Mouse (Mus musculus) forebrain, embryonic 10.5 days (tissue): Measurements from ENCODE around the gene Borcs6. TPM values are rescaled to one million over a fixed set of nuclear protein-coding genes. Genes with fewer than 3 reads are reported as not detected.
"Not testable (repeated sequence)": the region's sequence is repeated elsewhere in the genome, so short reads cannot be mapped to it uniquely, and the experiment has no call there.

Source experiments
- DNase-seq: peaks from one replicate; pipeline ENCODE4 v3.0.0-alpha.2; 2017; ENCODE audit warnings: low spot score; ENCODE audit errors: extremely low spot score
- H3K27ac ChIP-seq: fragments of 300-500 bp; sonication (generic); 2 replicates; pipeline ENCODE4 v1.5.1; 2016; ENCODE audit warnings: mild to moderate bottlenecking
- H3K27me3 ChIP-seq: fragments of 300-500 bp; sonication (generic); 2 replicates; pipeline ENCODE4 v1.6.1; 2016; ENCODE audit warnings: mild to moderate bottlenecking; ENCODE audit not compliant: poor library complexity, severe bottlenecking
- H3K36me3 ChIP-seq: fragments of 300-500 bp; sonication (generic); replicated peaks from 2 replicates; pipeline ENCODE4 v1.6.1; 2016; ENCODE audit warnings: mild to moderate bottlenecking, moderate library complexity
- H3K4me1 ChIP-seq: fragments of 300-500 bp; sonication (generic); 2 replicates; pipeline ENCODE4 v1.6.1; 2016
- H3K4me3 ChIP-seq: fragments of 300-500 bp; sonication (generic); 2 replicates; pipeline ENCODE4 v1.5.1; 2016; ENCODE audit warnings: mild to moderate bottlenecking, moderate library complexity
- H3K9me3 ChIP-seq: fragments of 300-500 bp; sonication (generic); 2 replicates; pipeline ENCODE4 v1.6.1; 2016; ENCODE audit warnings: mild to moderate bottlenecking, moderate library complexity
- WGBS: fragments of 180-500 bp; shearing (Covaris S2); methylation state at CpG from one replicate; pipeline ENCODE4 v1.1.7; 2016; 5-methylcytosine and 5-hydroxymethylcytosine counted together
- polyA plus RNA-seq: library from polyadenylated mRNA; unstranded; fragments of >200 nt; fragmentation: Nextera tagmentation; extraction: Ambion mirVana; gene quantifications from 2 replicates; pipeline ENCODE4 v1.2.1, GENCODE M21; 2016

Gene Borcs6
- polyA plus RNA-seq, 1 experiment from 2014 or later, result 3.8 TPM

DNA sequence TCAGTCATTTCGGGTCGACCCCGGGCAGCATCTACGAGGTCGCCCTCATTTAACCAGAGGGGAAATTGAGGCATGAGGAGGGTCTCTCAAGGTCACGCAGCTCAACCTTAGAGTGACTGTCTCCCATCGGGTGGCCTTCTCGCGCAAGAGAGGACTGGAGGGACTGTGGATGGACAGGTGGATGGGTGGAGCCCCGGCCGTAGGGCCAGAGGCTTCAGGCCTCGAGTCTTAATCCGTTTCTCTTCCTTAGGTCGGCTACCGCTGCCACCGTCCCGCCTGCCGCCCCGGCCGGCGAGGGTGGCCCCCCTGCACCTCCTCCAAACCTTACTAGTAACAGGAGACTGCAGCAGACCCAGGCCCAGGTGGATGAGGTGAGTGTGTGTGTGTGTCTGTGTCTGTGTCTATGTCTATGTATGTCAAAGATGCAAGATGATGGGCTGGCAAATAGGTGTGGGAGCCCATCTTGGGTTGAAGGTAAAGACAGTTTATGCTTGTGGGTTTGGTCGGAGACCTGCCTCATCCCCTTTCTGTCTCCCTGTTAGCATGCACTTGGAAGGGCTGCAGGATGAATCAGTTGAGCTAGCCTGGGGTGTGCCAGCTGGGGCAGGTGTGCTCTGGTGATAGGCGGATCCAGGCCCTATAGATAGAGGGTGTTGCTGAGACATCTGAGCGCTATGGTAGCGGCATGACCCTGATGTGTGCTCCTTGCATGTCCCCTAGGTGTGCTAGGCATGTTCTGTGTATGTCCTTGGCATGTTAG, 29.5 kb downstream of the Borcs6 start:
- Histone ChIP-seq H3K27ac (peak overlapping the region; percentile 98), H3K36me3 (peaks cover 33% of the 10 kb centered on the region), H3K9me3 (no peaks in the 10 kb centered on the region), H3K4me1 (peaks cover 45% of the 10 kb centered on the region), H3K27me3 (no peaks in the 10 kb centered on the region), H3K4me3 (peak overlapping the region; percentile 98)
- 12% methylated on average over 25 of the region's 25 CpGs for WGBS
- no peak for DNase-seq

DNA sequence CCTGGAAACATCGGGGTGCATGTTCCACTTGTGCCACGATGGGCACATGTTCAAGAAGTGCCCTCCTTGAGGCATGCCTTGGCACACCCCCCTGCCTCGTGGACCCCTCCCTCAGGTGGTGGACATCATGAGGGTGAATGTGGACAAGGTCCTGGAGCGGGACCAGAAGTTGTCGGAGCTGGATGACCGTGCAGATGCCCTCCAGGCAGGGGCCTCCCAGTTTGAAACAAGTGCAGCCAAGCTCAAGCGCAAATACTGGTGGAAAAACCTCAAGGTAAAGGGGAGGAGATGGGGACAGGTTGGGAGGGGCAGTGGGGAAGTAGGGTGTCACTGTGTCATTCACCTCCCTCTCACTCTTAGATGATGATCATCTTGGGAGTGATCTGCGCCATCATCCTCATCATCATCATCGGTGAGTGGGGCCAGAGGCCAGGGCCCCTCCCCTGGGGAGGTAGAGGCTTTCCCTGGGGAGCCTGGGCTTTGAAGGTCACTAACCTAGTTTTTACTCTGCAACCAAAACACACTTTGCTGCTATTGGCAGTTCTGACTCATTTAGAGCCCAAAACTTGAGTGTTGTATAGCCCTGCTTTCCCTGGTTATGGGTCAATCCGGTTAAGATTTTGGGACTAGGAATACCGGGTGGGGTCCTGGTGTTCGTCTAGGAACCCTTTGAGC, 30.2 kb downstream of the Borcs6 start:
- H3K4me3 ChIP-seq, result peak overlapping the region; percentile 98
- 90% methylated on average over 12 of the region's 12 CpGs for WGBS
- peak overlapping the region; percentile 98 for H3K27ac ChIP-seq
- no peak for DNase-seq
- no peaks in the 10 kb centered on the region for H3K9me3 ChIP-seq
- H3K27me3 ChIP-seq, result no peaks in the 10 kb centered on the region
- peaks cover 51% of the 10 kb centered on the region for H3K4me1 ChIP-seq
- H3K36me3 ChIP-seq, result peaks cover 33% of the 10 kb centered on the region

DNA sequence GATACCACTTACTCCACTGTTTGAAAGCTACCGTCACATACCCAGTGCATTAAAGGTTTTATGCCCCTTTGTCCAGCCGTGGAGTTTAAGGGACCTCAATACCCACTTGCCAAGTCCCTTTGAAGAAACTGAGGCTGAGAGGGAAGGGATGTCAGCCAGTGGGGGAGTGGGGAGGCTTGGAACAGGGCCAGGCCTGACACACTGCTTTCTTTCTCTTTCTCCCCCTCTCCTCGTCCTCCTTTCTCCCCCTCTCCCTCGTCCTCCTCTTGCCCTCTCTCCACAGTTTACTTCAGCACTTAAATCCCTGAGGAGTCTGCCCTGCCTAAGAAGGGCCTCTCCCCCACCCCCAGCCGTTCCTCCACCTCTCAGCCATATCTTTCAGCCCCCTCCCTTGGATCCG, 30.9 kb downstream of the Borcs6 start:
- H3K36me3 ChIP-seq, result peaks cover 33% of the 10 kb centered on the region
- WGBS, result 90% methylated on average over 6 of the region's 6 CpGs
- H3K4me1 ChIP-seq, result peaks cover 56% of the 10 kb centered on the region
- peak overlapping the region; percentile 98; the same call in 1 of the 2 replicates for H3K4me3 ChIP-seq
- no peak overlapping the region for H3K27ac ChIP-seq
- no peak for DNase-seq
- no peaks in the 10 kb centered on the region for H3K27me3 ChIP-seq
- H3K9me3 ChIP-seq, result no peaks in the 10 kb centered on the region

DNA sequence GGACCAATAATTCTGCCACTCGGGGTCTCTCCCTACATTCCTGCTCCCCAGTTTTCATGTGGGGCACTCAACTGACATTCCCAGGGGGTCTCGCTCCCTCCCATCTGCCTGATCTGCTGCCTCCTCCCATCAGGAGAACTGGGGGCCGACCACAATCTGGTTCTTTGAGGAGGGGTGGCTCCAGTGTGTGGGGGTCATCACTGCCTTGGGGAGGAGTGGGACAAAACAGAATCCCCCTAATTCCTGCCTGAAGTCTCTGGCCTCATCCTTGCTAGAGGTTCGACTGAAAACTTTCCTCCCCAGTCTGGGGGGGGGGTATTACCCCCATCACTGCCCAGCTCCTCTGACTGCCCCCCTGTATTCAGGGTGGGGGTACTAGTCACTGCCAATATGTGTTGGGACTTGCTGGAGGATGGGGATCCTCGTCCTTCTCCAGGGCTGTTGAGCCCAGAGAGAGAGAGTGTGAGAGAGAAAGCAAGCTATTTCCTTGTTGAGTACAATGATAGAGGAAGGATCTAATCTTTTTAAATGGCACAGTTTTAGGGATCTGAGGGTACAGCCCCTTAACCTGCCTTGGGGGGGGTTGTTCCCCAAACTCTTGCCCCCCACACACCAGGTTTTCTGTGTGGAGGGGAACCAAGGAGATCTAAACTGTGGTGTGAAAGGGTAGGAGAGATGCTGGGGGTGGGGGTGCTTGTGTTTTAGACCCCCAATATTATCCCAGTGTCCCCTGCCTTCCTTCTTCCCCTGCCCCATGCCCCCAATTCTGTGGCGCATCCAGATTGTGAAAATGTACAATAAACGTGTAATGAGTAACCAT, 32.3 kb downstream of the Borcs6 start:
- Histone ChIP-seq H3K27me3 (no peaks in the 10 kb centered on the region), H3K27ac (no peak overlapping the region), H3K36me3 (peaks cover 33% of the 10 kb centered on the region), H3K9me3 (no peaks in the 10 kb centered on the region), H3K4me1 (peaks cover 67% of the 10 kb centered on the region), H3K4me3 (peak overlapping the region; percentile 4; the same call in 1 of the 2 replicates)
- no peak for DNase-seq
- 72% methylated on average over 7 of the region's 7 CpGs for WGBS

DNA sequence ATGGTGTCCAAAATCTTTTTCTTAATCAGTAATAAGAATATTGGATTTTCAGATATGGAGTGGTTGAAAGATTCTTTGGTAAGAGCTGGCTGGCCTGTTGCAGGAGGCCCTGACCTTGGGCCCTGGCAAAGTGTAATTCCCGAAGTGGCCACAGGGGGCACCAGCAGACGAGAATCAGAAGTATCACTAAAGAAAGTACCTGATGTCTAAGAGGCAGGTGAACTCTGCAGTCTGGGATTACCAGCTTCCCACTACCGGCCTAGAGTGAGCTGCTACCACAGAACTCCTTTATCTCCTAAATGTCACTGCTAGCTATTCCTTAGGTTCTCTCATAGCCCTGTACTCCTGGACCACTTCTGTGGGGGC, 32.9 kb downstream of the Borcs6 start:
- DNase-seq, result peak; percentile 84
- Histone ChIP-seq H3K36me3 (peaks cover 33% of the 10 kb centered on the region), H3K9me3 (no peaks in the 10 kb centered on the region), H3K4me1 (peaks cover 67% of the 10 kb centered on the region), H3K27me3 (no peaks in the 10 kb centered on the region), H3K27ac (no peak overlapping the region), H3K4me3 (no peak overlapping the region; the same call in 1 of the 2 replicates)
- 3% methylated on average over 3 of the region's 3 CpGs for WGBS

DNA sequence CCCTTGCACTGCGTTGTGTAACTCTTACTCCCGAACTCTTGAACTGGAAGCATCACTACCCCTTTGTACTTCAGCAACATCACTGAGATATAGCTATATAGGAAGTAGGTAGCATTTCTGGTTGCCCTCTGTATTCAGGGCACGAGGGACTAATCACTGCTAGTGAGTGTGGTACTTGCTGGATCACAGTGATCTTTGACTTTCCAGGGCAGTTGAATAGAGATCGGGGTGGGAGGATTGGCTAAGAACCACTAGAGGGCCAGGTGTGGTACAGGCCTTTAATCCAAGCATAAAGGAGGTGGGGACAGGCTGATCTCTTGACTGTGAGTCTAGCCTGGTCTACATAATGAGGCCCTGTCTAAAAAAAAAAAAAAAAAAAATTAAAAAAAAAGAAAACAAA, 33.4 kb downstream of the Borcs6 start:
- no peak for DNase-seq
- Histone ChIP-seq H3K4me3 (no peak overlapping the region; the same call in 1 of the 2 replicates), H3K9me3 (no peaks in the 10 kb centered on the region), H3K36me3 (peaks cover 33% of the 10 kb centered on the region), H3K27ac (no peak overlapping the region), H3K4me1 (peaks cover 67% of the 10 kb centered on the region), H3K27me3 (no peaks in the 10 kb centered on the region)
- WGBS, result 86% methylated on average over 4 of the region's 4 CpGs

DNA sequence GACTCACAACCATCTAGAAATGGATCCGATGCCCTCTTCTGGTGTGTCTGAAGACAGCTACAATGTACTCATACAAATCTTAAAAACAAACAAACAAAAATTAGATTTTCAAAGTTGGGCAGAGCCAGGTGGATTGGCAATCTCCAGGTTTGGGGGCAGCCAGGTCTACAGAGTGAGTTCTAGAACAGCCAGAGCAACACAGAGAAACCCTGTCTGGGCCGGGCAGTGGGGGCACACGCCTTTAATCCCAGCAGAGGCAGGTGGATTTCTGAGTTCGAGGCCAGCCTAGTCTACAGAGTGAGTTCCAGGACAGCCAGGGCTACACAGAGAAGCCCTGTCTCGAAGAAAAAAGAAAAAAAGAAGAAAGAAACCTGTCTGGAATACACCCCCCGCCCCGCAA, 34.3 kb downstream of the Borcs6 start:
- not testable (repeated sequence) for H3K9me3 ChIP-seq, H3K27ac ChIP-seq, H3K4me3 ChIP-seq, DNase-seq, H3K27me3 ChIP-seq
- H3K36me3 ChIP-seq, result peaks cover 33% of the 10 kb centered on the region
- 88% methylated on average over 7 of the region's 7 CpGs for whole genome bisulfite sequencing
- H3K4me1 ChIP-seq, result peaks cover 69% of the 10 kb centered on the region

DNA sequence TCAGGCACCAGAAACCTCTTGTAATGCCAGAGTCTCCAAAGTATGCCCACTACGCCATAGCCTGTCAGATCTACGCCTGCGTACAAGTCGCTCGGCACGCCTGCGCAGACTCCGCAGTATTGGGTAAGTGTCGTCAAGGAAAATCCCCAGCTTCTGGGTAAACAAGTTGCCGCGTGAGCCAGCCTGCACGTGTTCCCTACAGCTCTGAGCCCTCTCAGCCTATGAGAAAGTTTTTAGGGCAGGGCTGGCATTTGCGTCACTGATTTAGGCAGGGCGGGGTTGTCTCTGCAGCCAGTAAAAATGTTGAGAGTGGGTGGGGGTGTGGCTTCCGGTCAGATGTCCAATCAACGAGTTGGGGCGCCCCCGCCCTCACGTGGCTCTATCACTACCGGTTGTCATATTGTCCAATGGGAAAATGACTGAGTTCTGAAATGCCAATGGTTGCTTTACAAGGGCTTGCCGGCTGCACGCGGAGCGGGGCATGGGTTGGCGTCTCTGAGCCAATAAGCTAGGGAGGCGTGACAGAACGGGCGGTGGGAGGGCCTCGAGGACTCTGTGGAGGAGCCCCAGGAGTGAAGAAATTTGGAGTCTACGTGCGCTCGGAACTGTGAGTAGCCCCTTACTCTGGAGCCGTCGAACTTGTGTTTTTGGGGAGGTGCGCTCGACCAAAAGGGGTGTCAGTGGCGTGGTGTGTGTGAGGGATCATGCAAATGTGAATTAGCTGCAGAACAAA, 35.3 kb downstream of the Borcs6 start, which contains the start of gene Per1:
Gene Per1, plus strand, starts transcription at position 521 of the 733 bp plus-strand sequence.
- Histone ChIP-seq H3K36me3 (peaks cover 28% of the 10 kb centered on the region), H3K27ac (peak within 1 kb of the TSS; percentile 81), H3K4me1 (peaks cover 69% of the 10 kb centered on the region), H3K27me3 (no peaks in the 10 kb centered on the region), H3K9me3 (no peaks in the 10 kb centered on the region), H3K4me3 (peak within 1 kb of the TSS; percentile 65)
- peak; percentile 99 for DNase-seq
- WGBS, result under 1% methylated on average over 37 of the region's 37 CpGs

DNA sequence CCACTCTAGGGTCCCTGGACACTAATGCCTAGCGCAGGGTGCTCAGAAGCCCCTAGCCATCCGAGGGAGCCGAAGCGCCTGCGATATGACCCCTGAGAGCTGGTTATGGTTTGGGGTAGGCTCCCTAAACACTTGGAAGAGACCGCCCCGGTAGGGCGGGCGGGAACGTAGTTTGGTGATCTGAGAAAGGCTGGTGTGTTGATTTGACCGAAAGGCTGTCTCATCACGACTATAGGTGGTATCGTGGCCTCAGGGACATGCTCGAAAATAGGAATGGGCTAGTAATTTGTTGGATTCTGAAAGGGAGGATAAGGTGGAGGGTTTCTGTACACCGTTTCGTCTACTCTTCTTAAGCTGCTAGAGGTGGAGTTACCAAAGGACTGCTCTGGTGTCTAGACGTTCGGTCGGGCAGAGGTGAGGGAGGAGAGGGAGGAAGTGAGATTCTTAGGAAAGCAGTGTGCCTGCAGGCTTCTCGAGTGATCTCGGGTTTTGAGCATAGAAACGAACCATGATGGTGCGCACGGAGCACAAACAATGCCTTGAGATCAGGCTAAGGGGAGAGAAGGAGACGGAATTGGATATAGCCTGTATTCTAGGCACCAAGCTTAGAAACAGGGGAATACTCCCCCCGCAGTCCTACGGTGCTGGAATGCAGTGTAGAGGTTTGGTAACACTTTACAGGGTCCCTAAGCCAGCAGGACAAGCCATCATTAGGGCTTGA, 36.2 kb downstream of the Borcs6 start:
- Histone ChIP-seq H3K9me3 (no peaks in the 10 kb centered on the region), H3K27me3 (no peaks in the 10 kb centered on the region), H3K4me1 (peaks cover 70% of the 10 kb centered on the region), H3K36me3 (peaks cover 22% of the 10 kb centered on the region), H3K27ac (peak overlapping the region; percentile 81), H3K4me3 (peak overlapping the region; percentile 65)
- 4% methylated on average over 27 of the region's 27 CpGs for WGBS
- no peak for DNase-seq

DNA sequence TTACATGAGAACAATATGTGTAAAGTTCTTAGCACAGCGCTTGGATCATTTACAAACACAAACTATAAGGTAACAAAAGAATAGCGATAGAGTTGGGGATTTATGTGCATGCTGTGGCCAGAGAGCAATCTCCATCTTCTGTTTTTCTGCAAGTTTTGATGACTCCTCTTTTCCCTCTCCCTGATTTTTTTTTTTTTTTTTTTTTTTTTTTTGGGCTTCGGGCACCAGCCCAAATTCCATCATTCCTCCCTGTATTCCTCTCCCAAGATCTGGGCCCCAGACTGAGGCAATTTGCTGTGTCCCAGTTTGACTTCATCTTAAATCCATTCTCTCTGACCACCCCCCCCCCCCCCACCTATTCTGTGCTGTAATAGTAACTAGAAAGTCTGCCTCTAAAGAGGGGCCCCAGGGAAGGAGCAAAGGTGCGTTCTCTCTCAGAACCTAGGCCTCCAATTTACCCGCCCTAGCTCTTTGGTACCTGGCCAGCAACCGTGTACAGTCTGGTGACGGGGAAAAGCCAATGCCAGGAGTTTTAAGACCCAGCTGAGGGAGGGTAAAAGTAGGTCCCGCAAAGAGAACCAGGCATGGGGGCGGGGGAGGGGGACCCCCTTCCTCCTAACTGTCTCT, 37.0 kb downstream of the Borcs6 start:
- H3K9me3 ChIP-seq, result no peaks in the 10 kb centered on the region
- H3K4me1 ChIP-seq, result peaks cover 74% of the 10 kb centered on the region
- no peaks in the 10 kb centered on the region for H3K27me3 ChIP-seq
- DNase-seq, result no peak
- H3K27ac ChIP-seq, result peak overlapping the region; percentile 82
- peaks cover 22% of the 10 kb centered on the region for H3K36me3 ChIP-seq
- H3K4me3 ChIP-seq, result peak overlapping the region; percentile 65
- 18% methylated on average over 9 of the region's 9 CpGs for WGBS
